Mouse (Mus musculus) intestine, embryonic 14.5 days (tissue): ENCODE results near the gene Rpl39l. TPM values are rescaled to one million over a fixed set of nuclear protein-coding genes. Genes with fewer than 3 reads are reported as not detected.

Experiments used
- ATAC-seq: fragments of 200-750 bp; cut with Nextera tagmentation; replicated peaks from 2 replicates; pipeline ENCODE4 v1.8.0; 2017; ENCODE audit warnings: low read depth, moderate number of reproducible peaks, moderate TSS enrichment, moderate library complexity; ENCODE audit not compliant: low FRiP score, low TSS enrichment
- DNase-seq: peaks from one replicate; pipeline ENCODE4 v3.0.0-alpha.2; 2018; ENCODE audit warnings: low spot score
- H3K27ac ChIP-seq: fragments of 300-500 bp; sonication (generic); 2 replicates; pipeline ENCODE4 v1.5.1; 2014; ENCODE audit warnings: low read depth, mild to moderate bottlenecking, control low read depth
- H3K27me3 ChIP-seq: fragments of 300-500 bp; sonication (generic); replicated peaks from 2 replicates; pipeline ENCODE4 v1.6.1; 2014; ENCODE audit warnings: low read length, control low read depth; ENCODE audit not compliant: control insufficient read depth, insufficient read depth
- H3K36me3 ChIP-seq: fragments of 300-500 bp; sonication (generic); 2 replicates; pipeline ENCODE4 v1.6.1; 2014; ENCODE audit warnings: low read length, control low read depth; ENCODE audit not compliant: control insufficient read depth, insufficient read depth
- H3K4me1 ChIP-seq: fragments of 300-500 bp; sonication (generic); replicated peaks from 2 replicates; pipeline ENCODE4 v1.6.1; 2014; ENCODE audit warnings: low read length, control low read depth, mixed read lengths; ENCODE audit not compliant: control insufficient read depth, insufficient read depth
- H3K4me2 ChIP-seq: fragments of 300-500 bp; sonication (generic); 2 replicates; pipeline ENCODE4 v1.6.1; 2014; ENCODE audit warnings: low read length
- H3K4me3 ChIP-seq: fragments of 300-500 bp; sonication (generic); 2 replicates; pipeline ENCODE4 v1.5.1; 2014; ENCODE audit warnings: low read depth, low read length, control low read depth, mixed read lengths
- H3K9ac ChIP-seq: fragments of 300-500 bp; sonication (generic); 2 replicates; pipeline ENCODE4 v1.6.1; 2014; ENCODE audit warnings: mild to moderate bottlenecking, low read length
- H3K9me3 ChIP-seq: fragments of 300-500 bp; sonication (generic); 2 replicates; pipeline ENCODE4 v1.6.1; 2016; ENCODE audit warnings: low read length, control low read depth; ENCODE audit not compliant: control insufficient read depth
- WGBS: fragments of 180-500 bp; shearing (Covaris S2); extraction: QIAGEN DNeasy Blood & Tissue Kit; methylation state at CpG from one replicate; pipeline ENCODE4 v1.1.7; 2014; 5-methylcytosine and 5-hydroxymethylcytosine counted together
- polyA plus RNA-seq: library from polyadenylated mRNA; unstranded; fragments of >200 nt; fragmentation: Nextera tagmentation; extraction: Ambion mirVana; gene quantifications from 2 replicates; pipeline ENCODE4 v1.2.1, GENCODE M21; 2014

The Rpl39l gene
- polyA plus RNA-seq, result not detected in 2 replicates

DNA sequence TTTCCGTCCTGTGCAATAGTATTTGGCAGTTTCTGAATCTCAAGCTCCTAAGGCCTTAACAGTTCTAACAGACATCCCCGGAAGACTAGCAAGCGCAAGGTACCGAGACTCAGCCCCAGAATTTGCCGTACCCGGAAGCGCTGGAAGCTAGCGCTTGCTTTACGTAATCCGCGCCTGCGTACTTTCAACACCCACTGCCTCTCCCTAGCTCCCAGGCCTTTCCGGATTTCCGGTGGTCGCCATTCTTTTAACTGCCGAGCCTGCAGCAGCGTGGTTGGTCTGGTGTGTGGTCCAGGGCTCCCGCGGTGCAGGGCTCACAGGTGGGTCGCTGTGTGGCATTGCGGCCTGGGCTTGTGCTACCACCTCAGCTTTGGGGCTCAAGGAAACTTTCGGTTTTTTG is at the start of gene Rpl39l:
Gene Rpl39l (plus strand): TSS at position 222 of the 400 bp plus-strand sequence.
- Histone ChIP-seq H3K9ac (no peak within 1 kb of the TSS), H3K4me2 (no peak within 1 kb of the TSS), H3K9me3 (no peaks in the 10 kb centered on the region), H3K4me1 (no peaks in the 10 kb centered on the region), H3K27me3 (no peaks in the 10 kb centered on the region), H3K36me3 (no peaks in the 10 kb centered on the region), H3K4me3 (no peak within 1 kb of the TSS), H3K27ac (no peak within 1 kb of the TSS)
- 86% methylated on average over 22 of the region's 22 CpGs for WGBS
- ATAC-seq, result no peak
- no peak for DNase-seq

DNA sequence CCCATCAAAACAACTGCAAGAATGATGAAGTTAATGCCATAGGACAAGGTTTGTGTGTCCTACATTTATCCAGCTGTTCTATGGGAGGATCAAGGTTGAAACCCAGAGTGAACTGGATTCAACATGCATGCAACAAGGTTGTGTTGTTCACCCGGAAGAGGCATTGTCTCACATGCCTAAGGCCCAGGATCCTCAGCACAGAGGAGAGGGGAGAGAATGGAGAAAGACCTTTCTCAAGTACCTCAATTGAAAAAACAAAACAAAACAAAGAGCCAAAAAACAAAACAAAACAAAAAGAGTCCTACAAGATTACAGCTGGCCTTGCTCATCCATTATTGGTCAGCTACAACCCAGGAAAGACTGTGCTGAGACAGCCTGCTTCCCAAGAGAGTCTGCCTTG is 42.4 kb upstream of the Rpl39l start:
- 90% methylated on average over 1 of the region's 1 CpGs for WGBS
- H3K9me3 ChIP-seq, result 0 out of 2 replicates have a peak, but pooled peaks cover 4% of the 10 kb centered on the region
- H3K27me3 ChIP-seq, result no peaks in the 10 kb centered on the region
- no peak overlapping the region for H3K4me2 ChIP-seq
- DNase-seq (no peak), ATAC-seq (no peak)
- no peak overlapping the region for H3K4me3 ChIP-seq
- no peaks in the 10 kb centered on the region for H3K4me1 ChIP-seq
- H3K9ac ChIP-seq, result no peak overlapping the region
- H3K36me3 ChIP-seq, result no peaks in the 10 kb centered on the region
- H3K27ac ChIP-seq, result no peak overlapping the region

DNA sequence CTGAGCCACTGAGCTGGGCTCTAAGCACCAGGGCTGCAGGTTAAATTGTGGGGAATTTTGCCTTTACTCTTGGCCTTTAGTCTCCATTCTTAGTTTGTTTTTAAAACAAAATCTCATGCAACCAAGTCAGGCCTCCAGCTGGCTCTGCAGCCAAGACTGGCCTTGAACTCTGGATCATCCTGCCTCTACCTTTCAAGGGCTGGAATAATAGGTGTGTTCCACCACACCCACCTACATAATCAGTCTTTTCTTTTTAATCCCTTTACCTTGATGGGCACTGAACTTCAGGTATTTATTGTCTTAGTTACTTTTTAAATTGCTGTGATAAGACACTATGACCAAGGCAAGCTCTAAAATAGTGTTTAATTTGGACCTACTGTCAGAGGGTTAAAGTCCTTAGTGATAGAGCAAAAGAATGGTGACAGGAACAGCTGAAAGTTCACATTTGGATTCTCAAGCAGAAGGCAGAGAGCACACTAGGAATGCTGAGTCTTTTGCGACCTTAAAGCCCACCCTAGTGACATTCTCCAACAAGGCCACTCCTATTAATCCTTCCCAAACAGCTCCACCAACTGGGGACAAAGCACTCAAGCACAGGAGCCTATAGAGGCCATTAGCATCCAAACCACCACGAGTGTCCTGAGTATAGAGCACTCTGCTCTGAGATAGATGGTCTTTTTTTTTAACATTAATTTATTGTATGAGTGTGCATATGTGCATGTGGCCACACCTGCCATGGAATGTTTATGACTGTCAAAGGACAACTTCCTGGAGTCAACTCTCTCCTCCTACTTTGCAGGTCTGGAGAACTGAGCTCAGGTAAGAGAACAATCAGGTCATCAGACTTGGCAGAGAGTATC is 40.7 kb upstream of the Rpl39l start:
- Histone ChIP-seq H3K9ac (no peak overlapping the region), H3K27ac (no peak overlapping the region), H3K36me3 (no peaks in the 10 kb centered on the region), H3K9me3 (0 out of 2 replicates have a peak, but pooled peaks cover 4% of the 10 kb centered on the region), H3K4me1 (no peaks in the 10 kb centered on the region), H3K4me2 (no peak overlapping the region), H3K27me3 (no peaks in the 10 kb centered on the region), H3K4me3 (no peak overlapping the region)
- 75% methylated on average over 2 of the region's 2 CpGs for WGBS
- DNase-seq (no peak), ATAC-seq (0 out of 2 replicates have a peak, but pooled peaks have one; percentile 19)

DNA sequence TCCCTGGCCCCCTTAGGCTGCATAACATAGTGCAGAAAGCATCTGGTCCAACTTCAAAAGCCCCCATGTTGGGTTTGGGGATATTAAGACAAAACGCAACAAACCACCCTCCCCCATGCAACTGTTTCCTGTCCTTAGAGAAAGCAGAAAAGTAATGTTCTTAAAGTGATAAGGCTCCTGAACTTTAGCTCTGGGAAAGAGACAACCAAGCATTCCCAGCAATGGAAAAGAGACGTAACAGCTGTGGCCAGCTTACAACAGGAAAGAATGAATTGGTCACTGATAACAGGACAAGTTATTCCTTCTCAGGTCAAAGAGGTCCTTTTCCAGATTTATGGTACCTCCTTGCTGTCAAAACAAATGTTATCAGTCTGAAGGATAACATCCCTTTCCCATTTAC is 26.9 kb upstream of the Rpl39l start:
- H3K4me3 ChIP-seq, result no peak overlapping the region
- no peak overlapping the region for H3K4me2 ChIP-seq
- ATAC-seq (no peak), DNase-seq (no peak)
- H3K36me3 ChIP-seq, result no peaks in the 10 kb centered on the region
- H3K27me3 ChIP-seq, result no peaks in the 10 kb centered on the region
- WGBS, result 36% methylated on average over 2 of the region's 2 CpGs
- H3K9me3 ChIP-seq, result no peaks in the 10 kb centered on the region
- H3K4me1 ChIP-seq, result no peaks in the 10 kb centered on the region
- no peak overlapping the region for H3K9ac ChIP-seq
- H3K27ac ChIP-seq, result no peak overlapping the region

DNA sequence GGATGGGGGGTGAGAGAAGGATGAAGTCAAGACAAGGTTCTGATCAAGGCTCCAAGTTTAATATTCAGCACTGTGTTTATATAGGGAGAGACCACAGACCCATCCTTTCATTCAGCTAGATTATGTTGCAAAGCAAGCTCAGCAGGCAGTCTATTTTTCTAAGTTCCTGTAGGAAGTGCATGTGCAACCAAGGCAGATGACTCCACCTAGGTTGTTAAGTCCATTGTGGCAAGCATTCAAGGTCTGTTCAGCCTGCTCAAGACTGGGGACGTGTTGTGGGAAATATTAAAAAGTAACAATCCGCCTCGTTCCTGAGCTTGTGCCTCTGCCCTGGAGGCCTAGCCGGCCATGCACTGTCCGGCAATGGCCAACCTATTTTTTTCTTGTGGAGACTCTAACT is 22.6 kb upstream of the Rpl39l start:
- DNase-seq (no peak), ATAC-seq (no peak)
- Histone ChIP-seq H3K4me3 (no peak overlapping the region), H3K9ac (no peak overlapping the region), H3K36me3 (no peaks in the 10 kb centered on the region), H3K4me2 (no peak overlapping the region), H3K4me1 (no peaks in the 10 kb centered on the region), H3K27me3 (no peaks in the 10 kb centered on the region), H3K9me3 (no peaks in the 10 kb centered on the region), H3K27ac (no peak overlapping the region)
- 93% methylated on average over 5 of the region's 5 CpGs for WGBS

DNA sequence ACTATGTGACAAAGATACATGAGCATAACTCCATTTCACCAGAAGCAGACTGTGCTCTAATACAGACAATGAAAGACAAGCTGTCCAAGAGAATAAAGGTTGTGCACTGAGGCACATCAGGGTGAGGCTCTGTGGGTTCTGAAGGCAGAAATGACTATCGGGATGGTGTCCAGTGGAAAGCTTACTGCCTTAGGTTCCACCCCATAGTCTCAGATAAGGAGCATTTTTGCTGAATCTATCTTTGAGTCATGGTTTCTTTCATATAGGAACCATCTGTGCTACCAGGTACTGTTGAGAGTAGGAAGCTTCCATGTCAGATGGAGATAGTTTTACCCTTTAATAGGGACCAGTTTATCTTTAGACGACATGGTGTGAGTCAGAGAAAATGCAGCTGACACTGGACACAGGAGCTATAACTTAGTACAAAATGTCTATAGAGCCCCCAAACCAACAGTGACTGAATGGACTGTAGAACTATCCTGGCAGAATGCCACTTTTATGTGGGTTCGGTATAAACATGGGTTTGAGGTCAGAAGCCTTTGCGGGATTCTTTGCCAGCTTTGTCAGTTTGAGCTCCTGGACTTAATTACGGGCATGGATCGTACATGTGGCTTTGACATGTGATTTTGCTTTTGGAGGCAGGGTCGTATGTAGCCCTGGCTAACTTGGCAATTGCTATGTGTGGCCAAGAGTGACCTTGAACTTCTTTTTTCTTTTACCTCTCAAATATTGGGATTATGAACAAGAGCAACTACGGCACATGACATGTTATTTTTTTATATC is 712 bp upstream of the Rpl39l start:
- H3K4me1 ChIP-seq, result no peaks in the 10 kb centered on the region
- no peak for ATAC-seq
- H3K4me3 ChIP-seq, result no peak overlapping the region
- no peaks in the 10 kb centered on the region for H3K36me3 ChIP-seq
- WGBS, result 84% methylated on average over 8 of the region's 8 CpGs
- H3K9me3 ChIP-seq, result no peaks in the 10 kb centered on the region
- H3K9ac ChIP-seq, result no peak overlapping the region
- H3K4me2 ChIP-seq, result no peak overlapping the region
- no peak for DNase-seq
- H3K27ac ChIP-seq, result no peak overlapping the region
- H3K27me3 ChIP-seq, result no peaks in the 10 kb centered on the region

DNA sequence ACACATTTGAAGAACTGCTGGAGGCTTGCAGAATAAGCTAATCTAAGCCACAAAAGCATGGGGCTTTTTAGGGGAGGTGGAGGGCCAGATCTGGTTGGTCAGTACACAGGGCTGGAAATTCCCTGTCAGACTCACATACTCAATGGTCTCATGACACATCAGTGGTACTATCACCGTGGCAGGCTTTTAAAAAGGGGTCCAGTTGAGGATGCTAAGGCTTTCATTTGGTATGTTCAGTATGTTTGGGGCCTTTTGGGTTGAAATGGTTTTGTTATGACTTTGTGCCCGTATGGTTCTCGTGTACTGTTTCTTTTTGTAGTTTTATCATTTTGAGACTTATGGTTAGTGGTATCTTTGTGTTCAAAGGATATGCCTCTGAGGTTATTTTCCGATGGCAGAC is 1.2 kb downstream of the Rpl39l start:
- Histone ChIP-seq H3K27ac (no peak overlapping the region), H3K4me2 (no peak overlapping the region), H3K27me3 (no peaks in the 10 kb centered on the region), H3K4me1 (no peaks in the 10 kb centered on the region), H3K36me3 (no peaks in the 10 kb centered on the region), H3K9ac (no peak overlapping the region), H3K9me3 (no peaks in the 10 kb centered on the region), H3K4me3 (no peak overlapping the region)
- no peak for ATAC-seq
- WGBS, result 93% methylated on average over 4 of the region's 4 CpGs
- DNase-seq, result no peak

DNA sequence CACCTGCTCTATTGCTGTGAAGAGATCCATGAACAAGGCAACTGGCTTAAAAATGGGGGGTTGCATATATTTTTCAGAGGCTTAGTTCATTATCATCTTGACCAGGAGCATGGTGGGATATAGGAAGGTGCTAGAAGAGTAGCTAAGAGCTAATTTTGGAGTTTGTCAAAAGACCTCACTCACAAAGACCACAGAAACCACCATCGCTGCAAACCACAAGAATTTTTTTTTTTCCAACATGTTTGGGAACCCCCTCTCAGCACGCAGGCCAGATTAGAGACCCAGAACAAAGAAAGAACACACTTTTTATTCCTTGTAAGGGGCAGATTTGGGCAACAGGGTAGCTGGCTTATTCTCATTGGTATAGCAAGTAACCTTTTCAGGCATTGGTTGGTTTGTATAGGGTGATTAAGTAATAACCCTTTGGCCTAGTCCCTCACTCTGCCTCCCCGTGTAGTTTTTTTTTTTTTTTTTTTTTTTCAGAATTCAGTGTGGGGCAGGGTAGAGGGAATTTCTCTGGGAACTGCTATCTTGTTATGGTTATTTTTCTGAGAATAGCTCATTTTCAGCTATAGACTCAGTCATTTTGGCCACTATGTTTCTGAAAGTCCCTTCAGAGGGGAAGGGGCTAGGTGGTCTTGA is 2.3 kb downstream of the Rpl39l start:
- no peaks in the 10 kb centered on the region for H3K4me1 ChIP-seq
- whole genome bisulfite sequencing, result 96% methylated on average over 3 of the region's 3 CpGs
- H3K27ac ChIP-seq, result no peak overlapping the region
- no peaks in the 10 kb centered on the region for H3K27me3 ChIP-seq
- no peaks in the 10 kb centered on the region for H3K9me3 ChIP-seq
- H3K9ac ChIP-seq, result no peak overlapping the region
- DNase-seq (no peak), ATAC-seq (no peak)
- H3K4me2 ChIP-seq, result no peak overlapping the region
- H3K4me3 ChIP-seq, result no peak overlapping the region
- no peaks in the 10 kb centered on the region for H3K36me3 ChIP-seq
